Mouse (Mus musculus): ENCODE data around the gene 1700017B05Rik. TPM values are rescaled to one million over a fixed set of nuclear protein-coding genes. Genes with fewer than 3 reads are reported as not detected.
A peak's percentile ranks its signal among the peaks of the same experiment; 100 is the strongest.

1700017B05Rik gene
- polyA plus RNA-seq, 1 experiment from 2014 or later = 3.9 TPM

DNA sequence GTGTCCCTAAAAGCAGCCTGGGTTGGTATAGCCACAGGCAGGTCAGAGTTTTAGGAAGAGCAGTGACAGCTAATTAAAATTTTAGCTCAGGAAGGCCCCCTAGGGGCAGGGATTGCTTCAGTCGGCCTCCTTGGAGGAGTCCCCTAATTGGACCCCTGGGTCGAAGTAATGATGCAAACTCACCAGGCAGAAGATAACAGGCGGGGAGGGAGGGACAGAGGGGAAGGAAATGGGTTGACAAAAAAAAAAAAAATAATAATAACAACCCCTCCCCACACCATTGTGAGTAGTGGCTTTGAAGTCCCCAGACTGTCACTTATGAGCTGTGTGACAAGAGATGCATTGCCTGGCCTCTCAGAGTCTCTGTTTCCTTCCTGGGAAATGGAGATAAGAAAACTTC lies 6.2 kb upstream of the 1700017B05Rik start:
- ATAC-seq (no peak), DNase-seq (ENCODE audit: low spot score) (peak; percentile 45)
- no peak overlapping the region for H3K27ac ChIP-seq (ENCODE audit: low read depth, low read length)
- H3K4me1 ChIP-seq (ENCODE audit: control insufficient read depth, insufficient read depth, low read length) = peaks cover 13% of the 10 kb centered on the region; the same call in 1 of the 2 replicates
- no peak overlapping the region for H3K4me3 ChIP-seq (ENCODE audit: low read depth, low read length)
- no peaks in the 10 kb centered on the region for H3K36me3 ChIP-seq (ENCODE audit: control insufficient read depth, insufficient read depth, low read length)
- no peaks in the 10 kb centered on the region for H3K27me3 ChIP-seq (replicated peaks; ENCODE audit: control insufficient read depth, insufficient read depth, low read length)
- WGBS = 0% methylated on average over 3 of the region's 3 CpGs
- H3K4me2 ChIP-seq (ENCODE audit: low read length) = no peak overlapping the region
- no peaks in the 10 kb centered on the region for H3K9me3 ChIP-seq (replicated peaks; ENCODE audit: control insufficient read depth, low read length)
- H3K9ac ChIP-seq (ENCODE audit: low read length) = no peak overlapping the region

DNA sequence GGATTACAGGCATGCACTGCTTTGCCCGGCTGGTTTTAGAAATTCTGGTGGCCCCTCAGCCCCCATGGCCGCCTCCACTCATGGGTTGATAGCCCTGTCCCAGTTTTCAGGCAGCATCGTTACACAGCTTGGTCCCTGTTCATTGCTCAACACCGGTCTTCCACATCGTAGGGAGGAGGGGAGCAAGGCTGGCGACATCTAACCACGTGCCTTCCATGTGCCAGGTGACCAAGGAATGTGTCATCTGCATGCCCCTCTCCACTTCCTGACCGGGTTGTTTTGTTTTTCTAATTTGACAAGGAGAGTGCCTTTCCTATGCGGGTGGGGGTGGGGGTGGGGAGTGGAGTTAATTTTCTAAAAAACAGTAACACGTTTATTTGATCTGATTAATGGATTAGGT lies 5.7 kb upstream of the 1700017B05Rik start:
- Histone ChIP-seq H3K27ac (ENCODE audit: low read depth, low read length) (no peak overlapping the region), H3K27me3 (replicated peaks; ENCODE audit: control insufficient read depth, insufficient read depth, low read length) (no peaks in the 10 kb centered on the region), H3K36me3 (ENCODE audit: control insufficient read depth, insufficient read depth, low read length) (no peaks in the 10 kb centered on the region), H3K4me1 (ENCODE audit: control insufficient read depth, insufficient read depth, low read length) (peaks cover 13% of the 10 kb centered on the region; the same call in 1 of the 2 replicates), H3K4me3 (ENCODE audit: low read depth, low read length) (no peak overlapping the region), H3K9ac (ENCODE audit: low read length) (no peak overlapping the region), H3K9me3 (replicated peaks; ENCODE audit: control insufficient read depth, low read length) (no peaks in the 10 kb centered on the region), H3K4me2 (ENCODE audit: low read length) (no peak overlapping the region)
- DNase-seq (ENCODE audit: low spot score) (no peak), ATAC-seq (no peak)
- WGBS = 12% methylated on average over 10 of the region's 10 CpGs

DNA sequence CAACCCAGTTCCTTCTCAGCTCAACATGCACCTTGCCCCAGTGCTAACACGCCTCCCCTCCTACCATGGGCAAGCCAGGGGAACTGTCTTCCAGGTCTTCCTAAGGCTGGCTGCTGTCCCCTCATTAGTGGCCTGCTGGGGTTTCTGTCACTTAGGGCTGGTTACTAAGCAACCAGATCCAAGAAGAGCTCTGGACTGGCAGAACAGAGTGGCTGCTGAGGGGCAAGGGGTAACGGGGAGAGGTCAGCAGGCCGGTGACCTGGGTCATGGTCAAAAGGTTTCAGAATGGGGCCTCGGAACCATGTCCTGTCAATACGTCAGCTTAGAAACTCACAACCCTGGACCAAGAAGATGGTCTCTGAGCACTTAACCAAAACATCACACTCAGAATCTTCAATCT lies 5.0 kb upstream of the 1700017B05Rik start:
- no peak for DNase-seq (ENCODE audit: low spot score)

DNA sequence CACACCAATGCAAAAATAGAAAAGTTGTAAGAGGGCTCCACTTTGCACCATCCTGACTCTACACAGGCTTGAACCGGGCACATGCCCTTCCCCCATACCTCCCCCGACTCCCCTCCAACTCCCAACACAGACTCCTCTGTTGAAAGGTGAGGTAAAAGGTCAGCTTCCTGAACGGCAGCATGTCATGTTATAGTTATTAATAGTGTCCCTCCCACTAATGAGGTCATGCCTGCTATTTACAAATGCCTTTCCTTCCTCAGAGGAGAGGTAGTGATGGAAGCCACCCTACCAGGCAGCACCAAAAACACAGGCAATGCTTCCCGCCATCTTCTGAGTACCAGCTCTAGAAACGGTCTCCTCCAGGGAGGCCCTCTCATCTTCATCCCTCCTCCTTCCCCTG lies 2.7 kb upstream of the 1700017B05Rik start:
- DNase-seq (ENCODE audit: low spot score) = no peak
- Histone ChIP-seq H3K27ac (ENCODE audit: low read depth, low read length) (no peak overlapping the region), H3K9me3 (replicated peaks; ENCODE audit: control insufficient read depth, low read length) (no peaks in the 10 kb centered on the region), H3K4me1 (ENCODE audit: control insufficient read depth, insufficient read depth, low read length) (peaks cover 16% of the 10 kb centered on the region), H3K4me3 (ENCODE audit: low read depth, low read length) (no peak overlapping the region), H3K9ac (ENCODE audit: low read length) (no peak overlapping the region), H3K4me2 (ENCODE audit: low read length) (no peak overlapping the region), H3K27me3 (replicated peaks; ENCODE audit: control insufficient read depth, insufficient read depth, low read length) (no peaks in the 10 kb centered on the region), H3K36me3 (ENCODE audit: control insufficient read depth, insufficient read depth, low read length) (no peaks in the 10 kb centered on the region)
- WGBS = 58% methylated on average over 5 of the region's 5 CpGs
- ATAC-seq = no peak

More for the DNA sequence above, 5.0 kb upstream of the 1700017B05Rik start:
- H3K4me3 ChIP-seq (ENCODE audit: low read depth, low read length) = no peak overlapping the region
- H3K27ac ChIP-seq (ENCODE audit: low read depth, low read length) = no peak overlapping the region
- peaks cover 13% of the 10 kb centered on the region; the same call in 1 of the 2 replicates for H3K4me1 ChIP-seq (ENCODE audit: control insufficient read depth, insufficient read depth, low read length)
- no peaks in the 10 kb centered on the region for H3K9me3 ChIP-seq (replicated peaks; ENCODE audit: control insufficient read depth, low read length)
- H3K9ac ChIP-seq (ENCODE audit: low read length) = no peak overlapping the region
- H3K27me3 ChIP-seq (replicated peaks; ENCODE audit: control insufficient read depth, insufficient read depth, low read length) = no peaks in the 10 kb centered on the region
- no peak for ATAC-seq
- no peaks in the 10 kb centered on the region for H3K36me3 ChIP-seq (ENCODE audit: control insufficient read depth, insufficient read depth, low read length)
- no peak overlapping the region for H3K4me2 ChIP-seq (ENCODE audit: low read length)
- WGBS = 22% methylated on average over 5 of the region's 5 CpGs

DNA sequence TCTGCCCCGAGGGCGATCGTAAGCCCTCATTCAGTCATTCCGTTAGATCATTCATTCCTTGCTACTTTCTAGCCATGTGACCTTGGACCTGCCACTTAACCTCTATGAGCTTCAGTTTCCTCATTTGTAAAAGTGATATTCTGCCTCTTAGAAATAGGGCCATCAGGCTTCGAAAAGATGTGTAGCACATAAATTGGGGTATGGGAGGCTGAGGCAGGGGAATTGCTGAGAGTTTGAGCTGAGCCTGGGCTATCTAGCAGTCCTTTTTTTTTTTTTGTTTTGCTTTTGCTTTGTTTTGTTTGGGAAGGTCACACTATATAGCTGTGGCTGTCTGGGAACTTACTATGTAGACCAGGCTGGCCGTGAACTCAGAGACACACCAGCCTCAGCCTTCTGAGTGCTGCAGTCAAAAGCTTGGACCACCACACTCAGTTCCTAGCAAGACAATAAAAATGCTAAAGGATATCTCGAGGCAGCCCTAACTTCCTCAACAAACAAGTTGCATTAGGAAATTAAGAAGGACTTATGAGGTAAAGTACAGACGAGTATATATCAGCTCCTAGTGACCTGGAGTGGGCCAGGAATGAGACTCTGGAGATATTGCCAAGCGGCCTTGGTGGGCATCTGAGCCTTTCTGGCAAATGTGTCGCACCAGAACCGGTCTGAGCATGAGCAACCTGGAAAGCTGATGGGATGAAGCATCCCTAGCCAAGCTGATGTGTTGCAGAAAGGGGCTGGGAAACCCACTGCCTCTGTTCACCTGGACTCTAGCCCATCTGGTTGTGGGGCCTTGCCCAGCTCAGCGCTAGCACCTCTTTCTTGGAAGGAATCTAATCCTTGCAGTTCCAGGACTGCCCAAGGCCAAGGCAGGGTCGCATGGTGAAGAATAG lies 628 bp upstream of the 1700017B05Rik start:
- no peaks in the 10 kb centered on the region for H3K27me3 ChIP-seq (replicated peaks; ENCODE audit: control insufficient read depth, insufficient read depth, low read length)
- no peak overlapping the region for H3K27ac ChIP-seq (ENCODE audit: low read depth, low read length)
- H3K9ac ChIP-seq (ENCODE audit: low read length) = peak overlapping the region; percentile 76
- ATAC-seq (no peak), DNase-seq (ENCODE audit: low spot score) (no peak)
- 0 out of 2 replicates have a peak, but pooled peaks cover under 1% of the 10 kb centered on the region for H3K36me3 ChIP-seq (ENCODE audit: control insufficient read depth, insufficient read depth, low read length)
- peak overlapping the region; percentile 62 for H3K4me3 ChIP-seq (ENCODE audit: low read depth, low read length)
- no peaks in the 10 kb centered on the region for H3K9me3 ChIP-seq (replicated peaks; ENCODE audit: control insufficient read depth, low read length)
- peaks cover 13% of the 10 kb centered on the region for H3K4me1 ChIP-seq (ENCODE audit: control insufficient read depth, insufficient read depth, low read length)
- H3K4me2 ChIP-seq (ENCODE audit: low read length) = peak overlapping the region; percentile 97
- 53% methylated on average over 13 of the region's 13 CpGs for WGBS

DNA sequence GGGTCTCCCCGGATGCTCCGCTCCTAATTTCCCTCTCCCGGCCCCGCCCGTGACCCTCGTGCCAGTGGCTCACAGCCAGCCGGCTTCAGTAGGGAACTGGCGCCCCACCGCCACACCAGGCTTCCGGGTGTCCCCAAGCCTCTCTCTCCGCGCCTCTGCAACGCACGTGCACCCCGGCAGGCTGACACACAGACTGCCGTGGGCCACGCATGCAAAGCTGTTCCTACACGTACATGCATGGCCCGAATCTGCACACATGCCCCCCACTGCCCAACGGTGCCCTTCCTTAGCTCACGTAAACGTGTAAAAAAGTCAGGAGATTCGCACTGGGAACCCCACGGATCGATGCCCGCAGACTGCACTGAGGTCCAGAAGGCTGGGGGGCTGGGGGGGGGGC lies 898 bp downstream of the 1700017B05Rik start:
- WGBS = under 1% methylated on average over 26 of the region's 26 CpGs

DNA sequence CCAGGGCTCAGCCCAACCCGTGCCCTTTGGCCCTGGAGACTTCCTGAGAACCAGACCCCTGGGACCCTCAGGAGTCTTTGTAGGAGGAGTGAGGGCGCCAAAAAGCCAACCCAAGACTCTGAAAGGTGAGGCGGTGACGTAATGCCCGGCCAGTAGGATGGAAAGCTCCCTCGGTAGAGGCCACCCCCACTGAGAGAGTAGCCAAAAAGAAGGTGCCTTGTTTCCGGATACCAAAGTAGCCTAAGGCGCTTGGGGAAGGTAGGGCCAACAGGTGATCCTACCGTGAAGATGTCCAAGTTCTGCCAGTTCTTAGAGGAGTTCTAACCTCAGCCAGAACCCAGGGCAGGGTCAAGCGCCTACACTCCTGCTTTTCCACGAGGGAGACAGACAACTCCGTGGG lies 1.5 kb downstream of the 1700017B05Rik start:
- H3K9ac ChIP-seq (ENCODE audit: low read length) = peak overlapping the region; percentile 76; the same call in 1 of the 2 replicates
- WGBS = 19% methylated on average over 12 of the region's 12 CpGs
- peak overlapping the region; percentile 97 for H3K4me2 ChIP-seq (ENCODE audit: low read length)
- H3K4me3 ChIP-seq (ENCODE audit: low read depth, low read length) = peak overlapping the region; percentile 62
- H3K4me1 ChIP-seq (ENCODE audit: control insufficient read depth, insufficient read depth, low read length) = peaks cover 8% of the 10 kb centered on the region; the same call in 1 of the 2 replicates
- no peak overlapping the region for H3K27ac ChIP-seq (ENCODE audit: low read depth, low read length)
- H3K9me3 ChIP-seq (replicated peaks; ENCODE audit: control insufficient read depth, low read length) = no peaks in the 10 kb centered on the region
- H3K36me3 ChIP-seq (ENCODE audit: control insufficient read depth, insufficient read depth, low read length) = peaks cover 12% of the 10 kb centered on the region; the same call in 1 of the 2 replicates
- ATAC-seq (no peak), DNase-seq (ENCODE audit: low spot score) (no peak)
- no peaks in the 10 kb centered on the region for H3K27me3 ChIP-seq (replicated peaks; ENCODE audit: control insufficient read depth, insufficient read depth, low read length)

More for the DNA sequence above, 898 bp downstream of the 1700017B05Rik start:
- Histone ChIP-seq H3K27ac (ENCODE audit: low read depth, low read length) (no peak overlapping the region), H3K9ac (ENCODE audit: low read length) (peak overlapping the region; percentile 76), H3K27me3 (replicated peaks; ENCODE audit: control insufficient read depth, insufficient read depth, low read length) (no peaks in the 10 kb centered on the region), H3K4me1 (ENCODE audit: control insufficient read depth, insufficient read depth, low read length) (peaks cover 8% of the 10 kb centered on the region; the same call in 1 of the 2 replicates), H3K36me3 (ENCODE audit: control insufficient read depth, insufficient read depth, low read length) (peaks cover 6% of the 10 kb centered on the region; the same call in 1 of the 2 replicates), H3K9me3 (replicated peaks; ENCODE audit: control insufficient read depth, low read length) (no peaks in the 10 kb centered on the region), H3K4me3 (ENCODE audit: low read depth, low read length) (peak overlapping the region; percentile 62), H3K4me2 (ENCODE audit: low read length) (peak overlapping the region; percentile 97)
- DNase-seq (ENCODE audit: low spot score) (peak; percentile 49), ATAC-seq (peak; percentile 40)

DNA sequence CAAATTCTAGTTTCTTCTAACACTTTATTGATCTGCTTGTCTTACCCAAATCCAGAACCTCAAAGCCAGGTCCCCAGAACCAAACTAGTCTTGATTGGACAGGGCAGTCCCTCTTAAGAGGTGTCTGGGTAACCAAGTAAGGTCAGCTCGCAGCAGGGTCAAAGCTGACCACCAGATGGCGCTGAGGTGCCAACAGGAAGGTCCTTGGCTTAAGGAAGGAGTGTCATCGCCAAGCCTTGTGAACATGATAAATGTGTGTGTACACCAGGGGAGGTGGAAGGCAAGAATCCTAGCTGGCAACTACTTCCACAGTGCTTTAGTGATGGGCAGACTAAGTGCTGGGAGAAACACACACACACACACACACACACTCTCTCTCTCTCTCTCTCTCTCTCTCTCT lies 2.7 kb downstream of the 1700017B05Rik start:
- H3K4me3 ChIP-seq (ENCODE audit: low read depth, low read length) = no peak overlapping the region
- no peak for ATAC-seq
- H3K27ac ChIP-seq (ENCODE audit: low read depth, low read length) = no peak overlapping the region
- peaks cover 8% of the 10 kb centered on the region; the same call in 1 of the 2 replicates for H3K4me1 ChIP-seq (ENCODE audit: control insufficient read depth, insufficient read depth, low read length)
- 5% methylated on average over 3 of the region's 3 CpGs for WGBS
- H3K4me2 ChIP-seq (ENCODE audit: low read length) = no peak overlapping the region
- no peaks in the 10 kb centered on the region for H3K9me3 ChIP-seq (replicated peaks; ENCODE audit: control insufficient read depth, low read length)
- no peaks in the 10 kb centered on the region for H3K27me3 ChIP-seq (replicated peaks; ENCODE audit: control insufficient read depth, insufficient read depth, low read length)
- DNase-seq (ENCODE audit: low spot score) = peak; percentile 89
- no peak overlapping the region for H3K9ac ChIP-seq (ENCODE audit: low read length)
- H3K36me3 ChIP-seq (ENCODE audit: control insufficient read depth, insufficient read depth, low read length) = peaks cover 14% of the 10 kb centered on the region; the same call in 1 of the 2 replicates

DNA sequence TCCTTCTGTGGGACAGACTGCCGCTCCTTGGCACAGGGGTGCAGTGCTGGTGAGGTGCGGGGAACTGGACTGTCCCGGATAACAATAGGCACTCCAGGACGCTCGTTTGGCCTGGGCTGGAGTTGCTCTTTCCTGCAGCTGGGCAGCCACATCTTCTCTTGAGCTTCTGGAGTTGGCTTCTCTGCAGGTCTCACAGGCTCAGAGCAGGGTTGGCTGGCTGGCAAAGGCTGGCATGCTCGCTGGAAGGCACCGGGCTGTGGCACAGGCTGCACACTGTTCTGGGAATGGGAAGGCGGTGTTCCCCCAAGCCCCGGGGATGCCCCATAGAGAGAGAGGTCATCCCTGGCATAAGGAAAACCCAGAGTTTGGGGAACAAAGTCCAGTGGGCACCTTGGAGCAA lies 4.8 kb downstream of the 1700017B05Rik start:
- 84% methylated on average over 9 of the region's 9 CpGs for WGBS
- peaks cover 18% of the 10 kb centered on the region; the same call in 1 of the 2 replicates for H3K36me3 ChIP-seq (ENCODE audit: control insufficient read depth, insufficient read depth, low read length)

More for the DNA sequence above, 4.8 kb downstream of the 1700017B05Rik start:
- peaks cover 8% of the 10 kb centered on the region; the same call in 1 of the 2 replicates for H3K4me1 ChIP-seq (ENCODE audit: control insufficient read depth, insufficient read depth, low read length)
- H3K4me2 ChIP-seq (ENCODE audit: low read length) = no peak overlapping the region
- no peak overlapping the region for H3K9ac ChIP-seq (ENCODE audit: low read length)
- H3K4me3 ChIP-seq (ENCODE audit: low read depth, low read length) = no peak overlapping the region
- no peak overlapping the region for H3K27ac ChIP-seq (ENCODE audit: low read depth, low read length)
- DNase-seq (ENCODE audit: low spot score) (no peak), ATAC-seq (no peak)
- H3K9me3 ChIP-seq (replicated peaks; ENCODE audit: control insufficient read depth, low read length) = no peaks in the 10 kb centered on the region
- no peaks in the 10 kb centered on the region for H3K27me3 ChIP-seq (replicated peaks; ENCODE audit: control insufficient read depth, insufficient read depth, low read length)

Measured in forebrain, embryonic 14.5 days (tissue).